Mouse (Mus musculus) central nervous system, embryonic 14 days (tissue): ENCODE data around the gene Plin5. TPM values are rescaled to one million over a fixed set of nuclear protein-coding genes. Genes with fewer than 3 reads are reported as not detected.

Experiments used
- polyA plus RNA-seq: library from polyadenylated mRNA; depleted of rRNA; stranded (reverse); fragments of >200 nt; gene quantifications from 2 replicates; pipeline ENCODE4 v1.2.3, GENCODE M21; 2012; rRNA removed

Plin5 gene
- 0.32 and 0.51 TPM in 2 replicates for polyA plus RNA-seq

GRCm38 (mm10) chr17:56117251-56117710 is at the start of gene Plin5:
Plin5 (minus strand) TSS chr17:56117596.

GRCm38 (mm10) chr17:56162231-56162774 is 44.9 kb upstream of the Plin5 start, which contains the start of gene Tnfaip8l1:
Tnfaip8l1 (plus strand) TSS chr17:56162477.

GRCm38 (mm10) chr17:56139858-56140595 is 22.6 kb upstream of the Plin5 start, which contains the start of gene Sema6b:
Sema6b (minus strand) TSS chr17:56140343.

GRCm38 (mm10) chr17:56121826-56122225 is 4.4 kb upstream of the Plin5 start, which contains the start of gene Lrg1:
Lrg1 (minus strand) TSS chr17:56122001.

GRCm38 (mm10) chr17:56109219-56110051 is 8.0 kb downstream of the Plin5 start, which contains the start of gene Plin4:
Plin4 (minus strand) TSS chr17:56109803.

GRCm38 (mm10) chr17:56078880-56079795 is 38.3 kb downstream of the Plin5 start, which contains the start of gene Hdgfl2:
Hdgfl2 (plus strand) TSS chr17:56079634.

GRCm38 (mm10) chr17:56074827-56075208 is 42.6 kb downstream of the Plin5 start, which contains the start of gene Ubxn6:
Ubxn6 (minus strand) TSS chr17:56075028.

Other genes with a start within 250 kb of the Plin5 start
- gene Zfp119a, start 238.7 kb downstream of the Plin5 start, polyA plus RNA-seq = 4.7 and 5.3 TPM in 2 replicates
- 8.4 and 9.3 TPM in 2 replicates for gene Zfp959, start 225.5 kb downstream of the Plin5 start, polyA plus RNA-seq
- gene Zfp119b, start 168.1 kb downstream of the Plin5 start, polyA plus RNA-seq = 3.6 and 3.7 TPM in 2 replicates
- gene Ebi3, start 165.0 kb downstream of the Plin5 start, polyA plus RNA-seq = 4.5 TPM in 2 replicates
- gene Yju2, start 158.5 kb downstream of the Plin5 start, polyA plus RNA-seq = 16.5 and 19.7 TPM in 2 replicates
- gene Shd, start 147.1 kb downstream of the Plin5 start, polyA plus RNA-seq = 194 and 215 TPM in 2 replicates
- gene Fsd1, start 131.1 kb downstream of the Plin5 start, polyA plus RNA-seq = 118 and 121 TPM in 2 replicates
- gene Stap2, start 112.0 kb downstream of the Plin5 start, polyA plus RNA-seq = 6.4 and 7.7 TPM in 2 replicates
- gene Mpnd, start 111.9 kb downstream of the Plin5 start, polyA plus RNA-seq = 210 and 233 TPM in 2 replicates
- gene Sh3gl1, start 81.0 kb downstream of the Plin5 start, polyA plus RNA-seq = 97.4 and 102 TPM in 2 replicates
- gene Chaf1a, start 77.2 kb downstream of the Plin5 start, polyA plus RNA-seq = 13.1 and 15.1 TPM in 2 replicates
- 92.1 and 99.5 TPM in 2 replicates for gene Ubxn6, start 42.6 kb downstream of the Plin5 start, polyA plus RNA-seq
- 142 and 163 TPM in 2 replicates for gene Hdgfl2, start 38.0 kb downstream of the Plin5 start, polyA plus RNA-seq
- gene Plin4, start 7.8 kb downstream of the Plin5 start, polyA plus RNA-seq = 0.09 and 0.10 TPM in 2 replicates
- gene Lrg1, start 4.4 kb upstream of the Plin5 start, polyA plus RNA-seq = 0.05 and 0.20 TPM in 2 replicates
- 28.0 and 28.1 TPM in 2 replicates for gene Sema6b, start 22.7 kb upstream of the Plin5 start, polyA plus RNA-seq
- gene Tnfaip8l1, start 44.9 kb upstream of the Plin5 start, polyA plus RNA-seq = 7.1 and 8.0 TPM in 2 replicates
- 46.5 and 54.4 TPM in 2 replicates for gene Mydgf, start 66.3 kb upstream of the Plin5 start, polyA plus RNA-seq
- gene Dpp9, start 101.3 kb upstream of the Plin5 start, polyA plus RNA-seq = 49.6 and 51.1 TPM in 2 replicates
- gene Fem1a, start 139.2 kb upstream of the Plin5 start, polyA plus RNA-seq = 21.2 and 22.7 TPM in 2 replicates
- gene Ticam1, start 159.2 kb upstream of the Plin5 start, polyA plus RNA-seq = 3.4 and 4.1 TPM in 2 replicates
- 8.4 and 12.6 TPM in 2 replicates for gene Plin3, start 175.3 kb upstream of the Plin5 start, polyA plus RNA-seq
- gene Arrdc5, start 182.7 kb upstream of the Plin5 start, polyA plus RNA-seq = not detected in 2 replicates
- gene Uhrf1, start 185.7 kb upstream of the Plin5 start, polyA plus RNA-seq = 51.9 and 57.4 TPM in 2 replicates
- gene Kdm4b, start 208.5 kb upstream of the Plin5 start, polyA plus RNA-seq = 60.9 and 62.1 TPM in 2 replicates